Mouse (Mus musculus): ENCODE data around the gene Gpr108. TPM values are rescaled to one million over a fixed set of nuclear protein-coding genes. Genes with fewer than 3 reads are reported as not detected.

Gpr108 gene
- 76.1 and 81.7 TPM in 2 replicates for polyA plus RNA-seq (2012; rRNA removed; ENCODE audit: low replicate concordance)

GRCm38 (mm10) chr17:57248201-57248699 lies at the start of gene Gpr108:
TSS of gene Gpr108 (minus strand) at chr17:57248446.

GRCm38 (mm10) chr17:57278943-57279590 lies 30.8 kb upstream of the Gpr108 start, which contains the start of gene Vav1:
TSS of gene Vav1 (plus strand) at chr17:57279100.

GRCm38 (mm10) chr17:57249186-57250181 lies 1.2 kb upstream of the Gpr108 start, which contains the start of gene Trip10:
TSS of gene Trip10 (plus strand) at chr17:57249455.

GRCm38 (mm10) chr17:57228014-57228413 lies 20.2 kb downstream of the Gpr108 start, which contains the start of gene C3:
TSS of gene C3 (minus strand) at chr17:57228136.

GRCm38 (mm10) chr17:57194041-57194507 lies 54.2 kb downstream of the Gpr108 start, which contains the start of gene Tnfsf14:
TSS of gene Tnfsf14 (minus strand) at chr17:57194177.

Other genes with a start within 250 kb of the Gpr108 start
- not detected in 2 replicates for gene Pspn, start 248.4 kb downstream of the Gpr108 start, polyA plus RNA-seq (2012; rRNA removed; ENCODE audit: low replicate concordance)
- 22.9 and 36.9 TPM in 2 replicates for gene Gtf2f1, start 237.2 kb downstream of the Gpr108 start, polyA plus RNA-seq (2012; rRNA removed; ENCODE audit: low replicate concordance)
- 0.19 TPM in 1 of 2 replicates, not detected in the other for gene Gm17949, start 237.0 kb downstream of the Gpr108 start, polyA plus RNA-seq (2012; rRNA removed; ENCODE audit: low replicate concordance)
- gene Khsrp, start 216.9 kb downstream of the Gpr108 start, polyA plus RNA-seq (2012; rRNA removed; ENCODE audit: low replicate concordance), result 47.4 and 97.3 TPM in 2 replicates
- gene Slc25a41, start 206.8 kb downstream of the Gpr108 start, polyA plus RNA-seq (2012; rRNA removed; ENCODE audit: low replicate concordance), result 0.45 TPM in 1 of 2 replicates, not detected in the other
- 0.86 and 20.5 TPM in 2 replicates for gene Crb3, start 189.3 kb downstream of the Gpr108 start, polyA plus RNA-seq (2012; rRNA removed; ENCODE audit: low replicate concordance)
- gene Slc25a23, start 188.6 kb downstream of the Gpr108 start, polyA plus RNA-seq (2012; rRNA removed; ENCODE audit: low replicate concordance), result 95.0 and 96.1 TPM in 2 replicates
- gene Dennd1c, start 169.9 kb downstream of the Gpr108 start, polyA plus RNA-seq (2012; rRNA removed; ENCODE audit: low replicate concordance), result 10.5 and 12.6 TPM in 2 replicates
- 6.0 and 22.0 TPM in 2 replicates for gene Tubb4a, start 160.7 kb downstream of the Gpr108 start, polyA plus RNA-seq (2012; rRNA removed; ENCODE audit: low replicate concordance)
- 2.0 and 5.2 TPM in 2 replicates for gene Tnfsf9, start 143.1 kb downstream of the Gpr108 start, polyA plus RNA-seq (2012; rRNA removed; ENCODE audit: low replicate concordance)
- not detected in 2 replicates for gene Cd70, start 98.7 kb downstream of the Gpr108 start, polyA plus RNA-seq (2012; rRNA removed; ENCODE audit: low replicate concordance)
- gene Tnfsf14, start 54.3 kb downstream of the Gpr108 start, polyA plus RNA-seq (2012; rRNA removed; ENCODE audit: low replicate concordance), result 0.43 and 1.8 TPM in 2 replicates
- 481 and 636 TPM in 2 replicates for gene C3, start 20.3 kb downstream of the Gpr108 start, polyA plus RNA-seq (2012; rRNA removed; ENCODE audit: low replicate concordance)
- 39.3 and 57.0 TPM in 2 replicates for gene Trip10, start 1.0 kb upstream of the Gpr108 start, polyA plus RNA-seq (2012; rRNA removed; ENCODE audit: low replicate concordance)
- 3.2 and 8.2 TPM in 2 replicates for gene Vav1, start 30.7 kb upstream of the Gpr108 start, polyA plus RNA-seq (2012; rRNA removed; ENCODE audit: low replicate concordance)
- 25.7 and 48.8 TPM in 2 replicates for gene Adgre1, start 110.2 kb upstream of the Gpr108 start, polyA plus RNA-seq (2012; rRNA removed; ENCODE audit: low replicate concordance)